Mouse (Mus musculus): Measurements from ENCODE around the gene Plcb4. TPM values are rescaled to one million over a fixed set of nuclear protein-coding genes. Genes with fewer than 3 reads are reported as not detected.
A peak's percentile ranks its signal among the peaks of the same experiment; 100 is the strongest.

The Plcb4 gene
- 24.0 and 31.6 TPM in 2 replicates for total RNA-seq (2012; rRNA removed)

GRCm38 (mm10) chr2:135658486-135659390, at the start of gene Plcb4:
Plcb4 (plus strand) TSS chr2:135659011.
- in situ Hi-C loops (cut with MboI; ENCODE audit: low sequenced_read_pairs in 2 of 2, unreplicated experiment in 2 of 2) = no loop called here
- Histone ChIP-seq H3K27ac (ENCODE audit: insufficient read depth, low read depth, low read length, poor library complexity, severe bottlenecking) (peak within 1 kb of the TSS; percentile 97), H3K9me3 (ENCODE audit: control insufficient read depth, insufficient read depth, low read depth, low read length) (no peaks in the 10 kb centered on the region), H3K36me3 (ENCODE audit: control insufficient read depth, insufficient read depth, low read length, poor library complexity, severe bottlenecking) (no peaks in the 10 kb centered on the region), H3K9ac (ENCODE audit: insufficient read depth, low read depth, low read length, poor library complexity, severe bottlenecking) (peak within 1 kb of the TSS; percentile 97), H3K4me3 (ENCODE audit: insufficient read depth in 1 of 2, low read depth in 1 of 2, low read length in 2 of 2, poor library complexity in 1 of 2, severe bottlenecking in 1 of 2) (peak within 1 kb of the TSS; percentile 64 to 99), H3K4me1 (ENCODE audit: control insufficient read depth in 2 of 2, insufficient read depth in 2 of 2, low read length in 2 of 2, poor library complexity in 1 of 2) (peaks cover 1 to 2% of the 10 kb centered on the region in 2 experiments; a peak in 1 of 4 replicates)
- TF ChIP-seq HCFC1 (IDR thresholded peaks at IDR 0.05; ENCODE audit: borderline replicate concordance, insufficient read depth, low read length) (peak; percentile 72; the same call in 1 of the 2 replicates), ZC3H11A (IDR thresholded peaks at IDR 0.05; ENCODE audit: borderline replicate concordance, low read depth, low read length) (no peak), MAFK (IDR thresholded peaks at IDR 0.05; ENCODE audit: insufficient read depth, low read depth, low read length) (no peak), ZNF384 (IDR thresholded peaks at IDR 0.05; ENCODE audit: low read depth, low read length) (no peak)
- DNase-seq (ENCODE audit: low read depth, low spot score) = peak; percentile 71

GRCm38 (mm10) chr2:135614651-135615261, 44.1 kb upstream of the Plcb4 start:
- in situ Hi-C loops (cut with MboI; ENCODE audit: low sequenced_read_pairs in 2 of 2, unreplicated experiment in 2 of 2) = no loop called here
- H3K4me3 ChIP-seq (ENCODE audit: insufficient read depth in 1 of 2, low read depth in 1 of 2, low read length in 2 of 2, poor library complexity in 1 of 2, severe bottlenecking in 1 of 2) = no peak overlapping the region
- H3K9me3 ChIP-seq (ENCODE audit: control insufficient read depth, insufficient read depth, low read depth, low read length) = no peaks in the 10 kb centered on the region
- peak; percentile 90 for DNase-seq (ENCODE audit: low read depth, low spot score)
- H3K36me3 ChIP-seq (ENCODE audit: control insufficient read depth, insufficient read depth, low read length, poor library complexity, severe bottlenecking) = no peaks in the 10 kb centered on the region
- H3K9ac ChIP-seq (ENCODE audit: insufficient read depth, low read depth, low read length, poor library complexity, severe bottlenecking) = no peak overlapping the region
- peaks cover 6 to 9% of the 10 kb centered on the region in 2 experiments for H3K4me1 ChIP-seq (ENCODE audit: control insufficient read depth in 2 of 2, insufficient read depth in 2 of 2, low read length in 2 of 2, poor library complexity in 1 of 2)
- TF ChIP-seq HCFC1 (IDR thresholded peaks at IDR 0.05; ENCODE audit: borderline replicate concordance, insufficient read depth, low read length) (no peak), CHD2 (IDR thresholded peaks at IDR 0.05; ENCODE audit: low read depth, low read length) (peak; percentile 84), MAFK (IDR thresholded peaks at IDR 0.05; ENCODE audit: insufficient read depth, low read depth, low read length) (peak; percentile 42; the same call in 1 of the 2 replicates)
- no peak overlapping the region for H3K27ac ChIP-seq (ENCODE audit: insufficient read depth, low read depth, low read length, poor library complexity, severe bottlenecking)

- Histone ChIP-seq H3K27ac (ENCODE audit: insufficient read depth, low read depth, low read length, poor library complexity, severe bottlenecking) (no peak overlapping the region), H3K9ac (ENCODE audit: insufficient read depth, low read depth, low read length, poor library complexity, severe bottlenecking) (no peak overlapping the region)
Measured at GRCm38 (mm10) chr2:135616090-135616489, 42.7 kb upstream of the Plcb4 start.

GRCm38 (mm10) chr2:135618551-135618950, 40.3 kb upstream of the Plcb4 start:
- Histone ChIP-seq H3K36me3 (ENCODE audit: control insufficient read depth, insufficient read depth, low read length, poor library complexity, severe bottlenecking) (no peaks in the 10 kb centered on the region), H3K9me3 (ENCODE audit: control insufficient read depth, insufficient read depth, low read depth, low read length) (no peaks in the 10 kb centered on the region), H3K4me3 (ENCODE audit: insufficient read depth in 1 of 2, low read depth in 1 of 2, low read length in 2 of 2, poor library complexity in 1 of 2, severe bottlenecking in 1 of 2) (no peak overlapping the region), H3K4me1 (ENCODE audit: control insufficient read depth in 2 of 2, insufficient read depth in 2 of 2, low read length in 2 of 2, poor library complexity in 1 of 2) (peaks cover 6 to 9% of the 10 kb centered on the region in 2 experiments), H3K9ac (ENCODE audit: insufficient read depth, low read depth, low read length, poor library complexity, severe bottlenecking) (no peak overlapping the region), H3K27ac (ENCODE audit: insufficient read depth, low read depth, low read length, poor library complexity, severe bottlenecking) (no peak overlapping the region)
- in situ Hi-C loops (cut with MboI; ENCODE audit: low sequenced_read_pairs in 2 of 2, unreplicated experiment in 2 of 2) = no loop called here
- no peak for TF ChIP-seq ZC3H11A (IDR thresholded peaks at IDR 0.05; ENCODE audit: borderline replicate concordance, low read depth, low read length)
- no peak for TF ChIP-seq HCFC1 (IDR thresholded peaks at IDR 0.05; ENCODE audit: borderline replicate concordance, insufficient read depth, low read length)
- TF ChIP-seq ZNF384 (IDR thresholded peaks at IDR 0.05; ENCODE audit: low read depth, low read length) = no peak
- no peak for TF ChIP-seq CHD2 (IDR thresholded peaks at IDR 0.05; ENCODE audit: low read depth, low read length)
- no peak for TF ChIP-seq MAFK (IDR thresholded peaks at IDR 0.05; ENCODE audit: insufficient read depth, low read depth, low read length)
- no peak for DNase-seq (ENCODE audit: low read depth, low spot score)

More at GRCm38 (mm10) chr2:135616090-135616489, 42.7 kb upstream of the Plcb4 start:
- H3K9me3 ChIP-seq (ENCODE audit: control insufficient read depth, insufficient read depth, low read depth, low read length) = no peaks in the 10 kb centered on the region
- TF ChIP-seq ZNF384 (IDR thresholded peaks at IDR 0.05; ENCODE audit: low read depth, low read length) = no peak
- TF ChIP-seq CHD2 (IDR thresholded peaks at IDR 0.05; ENCODE audit: low read depth, low read length) = no peak
- TF ChIP-seq MAFK (IDR thresholded peaks at IDR 0.05; ENCODE audit: insufficient read depth, low read depth, low read length) = no peak
- TF ChIP-seq ZC3H11A (IDR thresholded peaks at IDR 0.05; ENCODE audit: borderline replicate concordance, low read depth, low read length) = no peak
- no peak for TF ChIP-seq HCFC1 (IDR thresholded peaks at IDR 0.05; ENCODE audit: borderline replicate concordance, insufficient read depth, low read length)
- no peaks in the 10 kb centered on the region for H3K36me3 ChIP-seq (ENCODE audit: control insufficient read depth, insufficient read depth, low read length, poor library complexity, severe bottlenecking)
- DNase-seq (ENCODE audit: low read depth, low spot score) = no peak
- in situ Hi-C loops (cut with MboI; ENCODE audit: low sequenced_read_pairs in 2 of 2, unreplicated experiment in 2 of 2) = no loop called here
- peaks cover 6 to 9% of the 10 kb centered on the region in 2 experiments for H3K4me1 ChIP-seq (ENCODE audit: control insufficient read depth in 2 of 2, insufficient read depth in 2 of 2, low read length in 2 of 2, poor library complexity in 1 of 2)
- H3K4me3 ChIP-seq (ENCODE audit: insufficient read depth in 1 of 2, low read depth in 1 of 2, low read length in 2 of 2, poor library complexity in 1 of 2, severe bottlenecking in 1 of 2) = no peak overlapping the region
